Mouse (Mus musculus) liver, postnatal 0 days (tissue): ENCODE measurements around the gene Scp2. TPM values are rescaled to one million over a fixed set of nuclear protein-coding genes. Genes with fewer than 3 reads are reported as not detected.

ENCODE experiments used
- ATAC-seq: fragments of 200-750 bp; cut with Nextera tagmentation; 2 replicates; pipeline ENCODE4 v1.8.0; 2017; ENCODE audit warnings: mild to moderate bottlenecking, moderate library complexity
- DNase-seq: peaks from one replicate; pipeline ENCODE4 v3.0.0-alpha.2; 2016
- H3K27ac ChIP-seq: fragments of 300-500 bp; sonication (generic); 2 replicates; pipeline ENCODE4 v1.5.1; 2014; ENCODE audit warnings: antibody characterized with exemption, moderate library complexity, mild to moderate bottlenecking, low read depth
- H3K27me3 ChIP-seq: fragments of 300-500 bp; sonication (generic); 2 replicates; pipeline ENCODE4 v1.6.1; 2014; ENCODE audit warnings: low read length, control low read depth, mixed read lengths; ENCODE audit not compliant: insufficient read depth
- H3K36me3 ChIP-seq: fragments of 300-500 bp; sonication (generic); replicated peaks from 2 replicates; pipeline ENCODE4 v1.6.1; 2014; ENCODE audit warnings: mild to moderate bottlenecking, control low read depth, low read length, moderate library complexity, mixed read lengths; ENCODE audit not compliant: insufficient read depth
- H3K4me1 ChIP-seq: fragments of 300-500 bp; sonication (generic); 2 replicates; pipeline ENCODE4 v1.6.1; 2014; ENCODE audit warnings: antibody characterized with exemption, mild to moderate bottlenecking, control low read depth; ENCODE audit not compliant: insufficient read depth
- H3K4me2 ChIP-seq: fragments of 300-500 bp; sonication (generic); 2 replicates; pipeline ENCODE4 v1.6.1; 2014; ENCODE audit warnings: low read depth, mild to moderate bottlenecking, low read length, moderate library complexity, mixed read lengths
- H3K4me3 ChIP-seq: fragments of 300-500 bp; sonication (generic); 2 replicates; pipeline ENCODE4 v1.5.1; 2014; ENCODE audit warnings: low read depth, low read length
- H3K9ac ChIP-seq: fragments of 300-500 bp; sonication (generic); replicated peaks from 2 replicates; pipeline ENCODE4 v1.6.1; 2014; ENCODE audit warnings: mild to moderate bottlenecking, moderate library complexity
- H3K9me3 ChIP-seq: fragments of 300-500 bp; sonication (generic); 2 replicates; pipeline ENCODE4 v1.6.1; 2016; ENCODE audit warnings: mild to moderate bottlenecking, control low read depth, low read length, mixed read lengths
- CTCF ChIP-seq: sonication (generic); IDR thresholded peaks from 2 replicates; pipeline ENCODE4 v1.5.1; 2016; ENCODE audit warnings: antibody characterized with exemption, low read depth
- EP300 ChIP-seq: IDR thresholded peaks from 2 replicates; pipeline ENCODE4 v1.6.1; 2016; ENCODE audit warnings: antibody characterized with exemption, low read depth, mild to moderate bottlenecking
- WGBS: fragments of 180-500 bp; shearing (Covaris S2); extraction: QIAGEN DNeasy Blood & Tissue Kit; methylation state at CpG from one replicate; pipeline ENCODE4 v1.1.7; 2014; ENCODE audit not compliant: insufficient replicate concordance; 5-methylcytosine and 5-hydroxymethylcytosine counted together
- microRNA-seq: library from miRNA; unstranded; fragments of <30 nt; microRNA quantifications from one replicate; pipeline ENCODE4, GENCODE M21; 2016
- polyA plus RNA-seq: library from polyadenylated mRNA; unstranded; fragments of >200 nt; fragmentation: Nextera tagmentation; extraction: Ambion mirVana; gene quantifications from 2 replicates; pipeline ENCODE4 v1.2.1, GENCODE M21; 2015

Gene Scp2
- polyA plus RNA-seq, 1 experiment from 2014 or later = 1,508 TPM

GRCm38 (mm10) chr4:107998641-107999332 lies 146.0 kb downstream of the Scp2 start:
- Histone ChIP-seq H3K4me3 (no peak overlapping the region), H3K27ac (no peak overlapping the region), H3K27me3 (no peaks in the 10 kb centered on the region), H3K4me2 (no peak overlapping the region), H3K9me3 (no peaks in the 10 kb centered on the region), H3K4me1 (no peaks in the 10 kb centered on the region), H3K36me3 (no peaks in the 10 kb centered on the region), H3K9ac (no peak overlapping the region)
- TF ChIP-seq EP300 = no peak
- no peak for TF ChIP-seq CTCF
- no peak for ATAC-seq
- DNase-seq = no peak
- 66% methylated on average over 11 of the region's 11 CpGs for WGBS

GRCm38 (mm10) chr4:107996418-107996986 lies 148.3 kb downstream of the Scp2 start:
- Histone ChIP-seq H3K4me3 (no peak overlapping the region), H3K27me3 (no peaks in the 10 kb centered on the region), H3K9me3 (no peaks in the 10 kb centered on the region), H3K4me1 (no peaks in the 10 kb centered on the region), H3K36me3 (no peaks in the 10 kb centered on the region), H3K4me2 (no peak overlapping the region), H3K27ac (no peak overlapping the region), H3K9ac (no peak overlapping the region)
- DNase-seq (no peak), ATAC-seq (no peak)
- WGBS = 91% methylated on average over 9 of the region's 9 CpGs
- TF ChIP-seq CTCF (no peak), EP300 (no peak)

GRCm38 (mm10) chr4:107995727-107996126 lies 149.1 kb downstream of the Scp2 start:
- no peaks in the 10 kb centered on the region for H3K9me3 ChIP-seq
- no peaks in the 10 kb centered on the region for H3K27me3 ChIP-seq
- no peaks in the 10 kb centered on the region for H3K36me3 ChIP-seq
- H3K4me2 ChIP-seq = no peak overlapping the region
- no peaks in the 10 kb centered on the region for H3K4me1 ChIP-seq
- no peak overlapping the region for H3K4me3 ChIP-seq
- H3K27ac ChIP-seq = no peak overlapping the region
- 78% methylated on average over 6 of the region's 6 CpGs for WGBS
- TF ChIP-seq CTCF (no peak), EP300 (no peak)
- ATAC-seq (no peak), DNase-seq (no peak)
- H3K9ac ChIP-seq = no peak overlapping the region

GRCm38 (mm10) chr4:107995011-107995410 lies 149.8 kb downstream of the Scp2 start:
- Histone ChIP-seq H3K9ac (no peak overlapping the region), H3K4me1 (no peaks in the 10 kb centered on the region), H3K36me3 (no peaks in the 10 kb centered on the region), H3K27me3 (no peaks in the 10 kb centered on the region), H3K4me2 (no peak overlapping the region), H3K27ac (no peak overlapping the region), H3K4me3 (no peak overlapping the region), H3K9me3 (no peaks in the 10 kb centered on the region)
- no peak for DNase-seq
- ATAC-seq = no peak
- no peak for TF ChIP-seq EP300
- TF ChIP-seq CTCF = no peak
- WGBS = 84% methylated on average over 6 of the region's 6 CpGs

Small RNA genes within 50 kb of the gene (microRNA-seq; reads per million reads assigned to microRNA genes)
- gene Mir6397 = not detected

Other genes starting within 250 kb of the Scp2 start
- 99.3 and 100 TPM in 2 replicates for gene Cpt2, start 221.4 kb downstream of the Scp2 start, polyA plus RNA-seq
- gene Slc1a7, start 176.7 kb downstream of the Scp2 start, polyA plus RNA-seq = 0.04 TPM in 1 of 2 replicates, not detected in the other
- 0.34 and 0.43 TPM in 2 replicates for gene Podn, start 48.6 kb downstream of the Scp2 start, polyA plus RNA-seq
- gene Echdc2, start 20.4 kb upstream of the Scp2 start, polyA plus RNA-seq = 94.6 and 99.9 TPM in 2 replicates
- 0.75 and 0.86 TPM in 2 replicates for gene Zyg11a, start 73.0 kb upstream of the Scp2 start, polyA plus RNA-seq
- gene Zyg11b, start 156.1 kb upstream of the Scp2 start, polyA plus RNA-seq = 2.5 and 2.6 TPM in 2 replicates
- gene Coa7, start 183.1 kb upstream of the Scp2 start, polyA plus RNA-seq = 62.2 and 64.9 TPM in 2 replicates
- 0.26 and 0.52 TPM in 2 replicates for gene Shisal2a, start 238.4 kb upstream of the Scp2 start, polyA plus RNA-seq